Mouse (Mus musculus) spleen, embryonic (tissue): ENCODE data around the gene Yipf4.

ENCODE experiments used
- CTCF ChIA-PET: fragments of 350-600 bp; sonication (Branson Sonifier 250); formaldehyde crosslinking; loops from one replicate; lab custom pipeline; 2022; lab: Charles Lee

Yipf4 gene

GRCm38 (mm10) chr17:74522797-74523723, 33.8 kb downstream of the Yipf4 start:
- CTCF ChIA-PET, result no interaction called here

- CTCF ChIA-PET, result interaction anchor here (0.7 kb wide), 1 partner anchor 39 kb away, joined by 3 read pairs; no protein-coding TSS in a partner anchor
Observed at GRCm38 (mm10) chr17:74526117-74526516, 36.8 kb downstream of the Yipf4 start.

- CTCF ChIA-PET, result interaction anchor here (0.7 to 1.0 kb wide), 2 partner anchors 38 to 189 kb away, joined by 3 read pairs; no protein-coding TSS in a partner anchor
Observed at GRCm38 (mm10) chr17:74526806-74527653, 37.7 kb downstream of the Yipf4 start.

- CTCF ChIA-PET, result interaction anchor here (1.0 kb wide), 1 partner anchor 190 kb away, joined by 3 read pairs; no protein-coding TSS in a partner anchor
Observed at GRCm38 (mm10) chr17:74527729-74528607, 38.7 kb downstream of the Yipf4 start, which contains the start of gene Birc6. TSS of gene Birc6 (plus strand) at chr17:74528295.

GRCm38 (mm10) chr17:74528648-74529532, 39.6 kb downstream of the Yipf4 start:
- CTCF ChIA-PET, result interaction anchor here (0.6 kb wide), 1 partner anchor 49 kb away, joined by 5 read pairs; no protein-coding TSS in a partner anchor

- CTCF ChIA-PET, result interaction anchor here (0.6 kb wide), 1 partner anchor 48 kb away, joined by 5 read pairs; no protein-coding TSS in a partner anchor
Observed at GRCm38 (mm10) chr17:74529533-74529824, 40.2 kb downstream of the Yipf4 start.

- CTCF ChIA-PET, result no interaction called here
Observed at GRCm38 (mm10) chr17:74534971-74535370, 45.7 kb downstream of the Yipf4 start.

GRCm38 (mm10) chr17:74537526-74537925, 48.2 kb downstream of the Yipf4 start:
- CTCF ChIA-PET, result no interaction called here

- CTCF ChIA-PET, result no interaction called here
Observed at GRCm38 (mm10) chr17:74543615-74544014, 54.3 kb downstream of the Yipf4 start.
